Mouse (Mus musculus): ENCODE results near the gene Tmod1. TPM values are rescaled to one million over a fixed set of nuclear protein-coding genes. Genes with fewer than 3 reads are reported as not detected.

Tmod1 gene
- total RNA-seq, 2 experiments from 2014 or later = 45.8 to 48.9 TPM

DNA sequence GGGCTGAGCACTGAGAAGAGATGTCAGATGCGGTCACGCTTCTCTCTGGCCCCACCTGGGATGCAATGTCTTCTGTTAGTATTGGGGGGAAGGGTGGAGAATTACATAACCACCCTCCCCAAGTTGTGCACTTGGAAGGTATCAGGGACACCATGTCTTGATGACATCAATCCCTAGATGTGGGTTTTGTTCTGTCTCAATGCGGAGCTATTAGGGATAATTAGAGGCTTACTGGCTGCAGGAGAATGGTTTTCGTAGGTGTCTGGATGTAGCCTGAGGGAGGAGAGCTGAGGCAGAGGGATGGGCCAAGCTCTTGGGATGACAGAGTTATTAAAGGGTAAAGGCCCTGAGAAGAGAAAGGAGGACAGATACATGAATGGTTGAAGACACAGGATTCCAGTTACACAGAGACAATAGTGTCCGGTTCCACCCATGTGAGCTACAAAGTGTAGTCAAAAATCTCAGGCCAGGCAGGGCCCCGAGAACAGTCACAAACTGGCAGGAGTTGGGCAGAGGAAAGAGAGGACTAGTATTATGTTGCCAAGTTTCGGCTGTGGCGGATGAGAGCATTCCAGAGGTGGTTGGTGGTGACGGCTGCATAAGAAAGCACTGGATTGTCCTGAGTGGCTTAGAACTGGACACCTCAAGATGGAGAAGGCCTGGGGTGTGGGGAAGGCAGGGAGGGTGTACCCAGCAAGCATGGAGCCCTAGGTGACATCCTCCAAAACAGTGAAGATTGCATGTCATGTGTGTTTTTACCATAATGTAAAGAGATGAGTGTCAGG is 14.8 kb downstream of the Tmod1 start:
- no peak for DNase-seq (ENCODE audit: low spot score in 2 of 2)

DNA sequence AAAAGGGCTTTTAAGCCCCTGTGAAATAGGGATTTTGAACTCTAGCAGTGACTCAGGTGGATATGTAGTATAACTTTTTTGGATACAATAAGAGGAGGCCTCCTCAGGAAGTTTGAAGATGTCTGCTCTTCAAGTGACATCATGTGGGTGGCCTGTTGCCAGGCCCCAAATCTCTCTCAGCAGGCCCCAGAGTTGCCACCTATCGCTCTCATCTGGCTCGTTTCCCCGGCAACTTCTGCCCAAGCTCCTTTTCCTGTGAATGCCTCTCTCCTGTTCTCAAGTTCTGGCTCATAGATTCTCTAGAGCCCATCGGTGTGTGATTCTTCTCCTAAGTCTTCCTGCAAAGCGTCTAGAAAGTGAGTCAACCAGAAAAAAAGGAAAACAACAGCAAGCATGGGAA is 17.4 kb downstream of the Tmod1 start:
- no peak for DNase-seq (ENCODE audit: low spot score in 2 of 2)

DNA sequence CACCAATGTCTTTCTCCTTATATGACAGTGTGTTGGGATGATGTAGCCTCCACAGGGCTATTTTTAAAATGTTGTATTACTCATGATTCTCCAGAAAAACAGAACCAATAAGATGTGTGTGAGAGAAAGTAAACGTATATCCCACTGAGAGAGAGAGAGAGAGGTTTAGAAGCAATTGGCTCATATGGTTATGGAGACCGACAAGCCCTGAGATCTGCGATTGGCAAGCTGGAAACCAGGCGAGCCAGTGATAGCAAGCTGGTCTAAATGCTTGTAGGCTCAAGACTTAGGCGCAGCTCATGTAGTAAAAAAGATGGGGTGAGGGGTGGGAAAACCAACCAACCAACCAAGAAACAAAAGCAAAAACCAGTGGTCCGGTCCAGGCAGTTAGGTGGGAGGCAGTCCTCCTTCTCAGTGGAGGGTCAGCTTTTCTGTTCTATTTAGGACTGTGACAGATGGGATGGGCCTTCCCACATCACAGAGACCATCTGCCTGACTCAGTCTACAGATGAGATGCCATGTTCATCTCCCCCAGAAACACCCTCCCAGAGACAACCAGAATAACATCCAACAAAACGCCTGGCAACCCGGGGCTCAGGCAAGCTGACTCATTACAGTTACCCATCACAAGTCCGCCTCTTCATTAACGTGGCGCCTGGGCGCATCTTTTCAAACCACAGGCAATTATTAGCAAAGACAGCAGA is 22.7 kb downstream of the Tmod1 start:
- DNase-seq (ENCODE audit: low spot score in 2 of 2) = peak; percentile 76 to 90

DNA sequence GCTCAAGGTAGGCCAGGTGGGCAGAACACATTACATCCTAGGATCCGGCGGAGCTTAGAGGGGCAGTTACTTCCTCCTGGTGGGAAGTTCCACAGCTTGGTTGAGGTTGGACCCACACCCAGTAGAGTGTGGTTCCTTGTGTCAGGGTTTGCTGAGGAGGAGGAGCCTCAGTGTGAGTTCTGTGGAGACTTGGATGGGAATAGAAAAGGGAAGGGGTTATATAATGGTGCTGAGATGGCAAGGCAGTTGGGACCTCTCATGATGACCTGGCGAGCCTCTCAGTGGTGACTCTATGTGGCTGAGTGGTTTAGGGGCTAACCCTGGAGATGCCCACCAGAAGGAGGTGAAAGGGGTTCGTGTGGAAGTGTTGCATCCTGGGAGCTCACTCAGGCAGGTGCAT is 25.1 kb downstream of the Tmod1 start:
- DNase-seq (ENCODE audit: low spot score in 2 of 2) = no peak

DNA sequence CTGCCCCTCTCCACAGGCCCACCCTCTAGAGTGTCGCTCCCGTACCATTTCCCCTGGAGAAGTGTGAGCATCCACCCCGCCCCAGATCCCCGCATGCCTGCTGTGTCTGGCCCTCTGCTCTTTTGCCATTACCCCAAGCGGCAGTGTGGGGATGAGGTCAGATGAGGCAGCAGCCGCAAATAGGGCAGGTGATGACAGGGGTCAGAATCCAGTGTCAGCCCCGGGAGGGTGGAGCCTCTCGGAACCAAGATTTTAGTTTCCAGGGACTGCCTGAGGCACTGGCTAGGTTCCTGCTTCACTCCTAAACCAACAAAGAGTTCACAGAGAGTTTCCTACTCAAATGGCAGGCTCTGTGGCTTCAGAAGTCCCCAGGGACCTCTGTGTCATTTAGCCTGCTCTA is 25.5 kb downstream of the Tmod1 start:
- DNase-seq (ENCODE audit: low spot score in 2 of 2) = no peak

DNA sequence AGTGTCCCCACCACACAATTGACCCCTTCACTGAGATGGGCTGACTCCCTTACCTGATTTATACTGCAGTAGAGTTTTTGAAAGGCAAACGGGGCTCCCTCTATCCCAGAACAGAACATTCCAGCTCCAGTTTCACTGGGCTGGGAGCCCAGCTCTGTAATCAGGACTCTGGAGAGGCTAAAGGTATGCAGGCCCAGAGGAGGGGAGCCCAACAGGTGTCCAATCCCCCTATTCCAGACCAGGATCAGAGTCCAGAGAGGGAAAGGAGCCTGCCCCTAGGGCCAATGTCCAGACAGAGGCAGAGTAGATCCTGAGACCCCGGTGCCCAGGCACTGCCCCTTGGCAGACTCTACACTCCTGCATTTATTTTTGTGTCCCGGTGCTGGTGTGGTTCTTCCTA is 26.2 kb downstream of the Tmod1 start:
- no peak for DNase-seq (ENCODE audit: low spot score in 2 of 2)

DNA sequence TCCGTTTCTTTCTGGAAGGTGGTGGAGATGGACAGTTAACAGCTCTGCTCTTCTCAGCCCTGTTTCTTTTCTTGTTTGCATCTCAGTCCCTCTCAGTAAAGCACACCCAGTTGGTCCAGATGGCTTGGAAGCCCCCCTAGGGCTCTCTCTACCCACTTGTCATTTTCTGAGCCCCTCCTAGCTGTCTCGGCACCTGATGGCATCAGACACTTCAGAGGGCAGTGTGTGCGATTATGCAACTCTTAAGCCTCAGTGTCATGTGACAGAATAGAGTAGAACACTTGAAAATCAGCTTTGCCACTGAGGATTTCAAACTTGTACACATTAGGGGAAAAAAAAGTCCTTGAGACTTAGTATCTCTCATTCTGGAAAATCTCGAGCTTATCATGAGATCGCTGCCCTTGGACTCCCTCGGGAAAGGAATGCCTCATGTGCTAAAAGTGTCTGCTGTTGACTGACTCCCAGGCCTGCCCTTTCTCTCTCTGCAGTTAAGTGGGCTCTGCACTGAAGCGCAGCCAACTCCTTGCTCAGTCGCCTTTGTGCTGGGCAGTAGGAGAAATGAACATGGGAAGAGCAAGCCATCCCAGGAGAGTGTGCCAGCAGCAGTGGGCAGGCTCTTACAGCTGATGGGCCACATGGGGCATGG is 27.1 kb downstream of the Tmod1 start:
- DNase-seq (ENCODE audit: low spot score in 2 of 2) = no peak

DNA sequence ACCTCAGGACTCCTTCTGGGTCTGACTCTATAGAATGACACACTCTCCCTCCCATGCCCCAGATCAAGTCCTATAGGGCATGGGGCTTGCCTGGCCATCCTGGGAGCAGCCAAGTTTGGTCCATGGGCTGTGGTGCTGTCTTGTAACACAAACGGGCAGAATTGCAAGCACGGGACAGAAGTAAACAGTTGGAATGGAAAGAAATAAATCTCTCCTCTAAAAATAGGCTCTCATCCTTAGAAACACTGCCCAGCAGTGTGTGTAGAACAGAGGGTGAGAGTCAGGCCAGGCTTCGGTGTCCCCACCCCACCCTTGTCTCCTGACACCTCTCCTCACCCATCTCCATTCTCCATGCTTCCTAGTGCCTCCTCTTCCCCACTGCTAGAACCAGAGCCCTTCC is 29.3 kb downstream of the Tmod1 start:
- no peak for DNase-seq (ENCODE audit: low spot score in 2 of 2)

DNA sequence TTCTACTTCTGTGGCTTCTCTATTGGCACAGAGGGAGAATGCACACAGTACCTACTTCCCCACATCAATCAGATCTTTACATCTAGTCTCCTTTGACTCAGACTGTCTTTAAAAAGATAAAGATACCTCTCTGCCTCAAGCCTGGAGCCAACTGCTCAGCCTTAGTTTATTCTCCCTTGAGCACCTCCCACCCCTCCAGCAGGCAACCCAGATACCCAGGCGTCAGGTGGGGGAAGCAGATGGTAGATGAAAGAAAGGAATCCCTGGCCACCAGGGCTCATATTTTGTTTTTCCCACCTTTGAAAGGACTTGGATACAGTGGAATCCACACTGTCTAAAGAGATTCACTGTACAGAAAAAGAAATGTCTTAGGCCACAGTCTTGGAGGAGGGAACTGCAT is 29.8 kb downstream of the Tmod1 start:
- DNase-seq (ENCODE audit: low spot score in 2 of 2) = peak; percentile 41 to 65

DNA sequence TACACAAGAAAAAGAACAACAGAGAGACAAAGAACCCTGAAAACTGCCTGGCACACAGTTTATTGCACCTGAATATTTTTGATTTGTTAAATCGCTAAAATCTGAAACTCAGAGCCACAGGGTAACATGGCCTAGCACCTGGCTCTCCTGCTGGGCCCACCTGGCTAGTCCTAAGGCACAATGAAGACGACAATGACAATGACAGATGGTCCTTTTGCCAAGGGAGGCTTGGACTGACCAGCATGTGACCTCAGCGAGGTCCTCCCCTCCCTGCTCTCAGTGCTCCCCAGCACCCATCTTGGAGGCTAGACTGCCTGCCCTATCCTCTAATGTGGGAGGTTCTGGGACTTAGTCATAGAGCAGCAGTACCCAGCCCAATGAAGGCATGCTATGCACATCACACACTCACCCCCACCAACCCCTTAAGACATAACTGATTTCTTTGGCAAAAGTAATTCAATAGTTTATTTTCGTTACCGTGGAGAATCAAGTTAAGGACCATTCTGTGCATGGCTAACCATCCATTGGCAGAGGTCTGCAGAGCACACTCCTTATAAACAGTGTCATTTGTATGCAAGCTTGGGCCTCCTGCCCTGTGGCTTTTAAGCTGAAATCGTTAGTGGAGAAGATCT is 31.2 kb downstream of the Tmod1 start:
- no peak for DNase-seq (ENCODE audit: low spot score in 2 of 2)

DNA sequence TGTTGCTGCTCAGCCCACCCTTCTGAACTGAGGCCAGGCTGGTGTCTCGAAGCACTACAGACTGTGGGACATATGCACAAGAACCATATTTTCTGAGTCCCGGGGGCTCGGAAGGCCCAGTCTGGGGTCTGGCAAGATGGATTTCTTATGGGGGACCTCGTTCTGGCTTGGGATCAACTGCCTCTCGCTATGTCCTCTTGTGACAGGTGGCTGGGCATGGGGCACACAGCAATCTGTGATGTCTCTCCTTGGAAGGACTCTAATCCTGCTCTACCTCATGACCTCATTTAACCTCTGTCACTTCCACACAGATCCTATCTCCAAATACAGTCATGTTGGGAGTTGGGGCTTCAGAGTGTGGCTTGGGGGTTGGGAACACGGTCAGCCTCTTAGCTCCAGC is 33.9 kb downstream of the Tmod1 start:
- no peak for DNase-seq (ENCODE audit: low spot score in 2 of 2)

DNA sequence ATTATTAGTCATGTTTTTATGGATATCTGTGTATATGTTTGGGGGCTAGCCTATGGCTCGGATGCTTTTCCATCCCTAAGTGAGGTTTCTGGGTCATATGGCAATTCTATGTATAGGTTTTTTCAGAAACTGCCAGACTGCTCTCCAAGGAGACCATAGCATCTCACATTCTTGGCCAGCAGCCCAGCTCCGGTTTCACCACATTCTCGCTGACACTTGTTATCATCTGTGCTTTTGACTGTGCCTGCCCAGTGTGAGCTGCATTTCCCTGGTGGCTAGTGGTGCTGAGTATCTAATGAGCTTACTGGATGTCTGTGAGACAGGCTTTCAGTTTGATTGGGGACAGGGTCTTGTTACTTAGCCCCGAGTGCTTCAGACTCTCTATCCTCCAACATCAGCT is 35.0 kb downstream of the Tmod1 start:
- peak; percentile 62 to 69 for DNase-seq (ENCODE audit: low spot score in 2 of 2)

DNA sequence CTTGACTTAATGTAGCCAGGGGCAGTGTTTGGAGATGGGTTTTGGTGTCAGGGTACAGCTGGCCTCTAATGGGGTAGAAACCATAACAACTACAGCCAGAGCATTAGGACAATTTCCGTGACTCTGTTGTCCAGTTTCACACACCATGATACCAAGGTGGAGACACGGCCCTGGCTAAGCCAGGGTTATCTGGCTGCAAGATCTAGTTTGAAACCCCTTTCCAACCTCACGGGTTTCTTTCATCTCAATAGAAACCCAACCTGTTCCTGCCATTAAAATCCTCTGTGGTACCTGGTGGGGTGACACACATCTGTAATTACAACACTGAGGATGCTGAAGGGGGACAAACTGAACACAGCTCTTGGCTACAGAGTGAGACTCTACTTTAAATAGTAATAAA is 36.9 kb downstream of the Tmod1 start:
- DNase-seq (ENCODE audit: low spot score in 2 of 2) = no peak

DNA sequence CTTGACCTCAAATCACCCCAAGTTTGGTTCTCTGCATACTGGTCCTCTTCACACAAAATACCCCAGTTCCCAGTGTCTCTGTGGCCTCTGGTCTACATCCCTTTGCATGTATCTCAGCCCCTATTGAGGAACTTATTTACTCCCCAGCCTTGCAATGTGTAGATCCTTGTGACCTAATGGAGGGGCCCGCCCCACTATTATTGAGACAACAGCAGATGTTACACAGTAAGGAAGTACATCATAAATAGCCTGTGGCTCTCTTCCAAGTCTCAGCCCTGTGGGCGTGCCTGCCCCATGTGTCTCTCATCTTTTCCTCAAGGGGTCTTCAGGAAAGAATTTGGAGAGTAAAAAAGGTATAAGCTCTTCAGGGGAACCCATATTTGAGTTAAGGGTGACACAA is 38.2 kb downstream of the Tmod1 start:
- no peak for DNase-seq (ENCODE audit: low spot score in 2 of 2)

DNA sequence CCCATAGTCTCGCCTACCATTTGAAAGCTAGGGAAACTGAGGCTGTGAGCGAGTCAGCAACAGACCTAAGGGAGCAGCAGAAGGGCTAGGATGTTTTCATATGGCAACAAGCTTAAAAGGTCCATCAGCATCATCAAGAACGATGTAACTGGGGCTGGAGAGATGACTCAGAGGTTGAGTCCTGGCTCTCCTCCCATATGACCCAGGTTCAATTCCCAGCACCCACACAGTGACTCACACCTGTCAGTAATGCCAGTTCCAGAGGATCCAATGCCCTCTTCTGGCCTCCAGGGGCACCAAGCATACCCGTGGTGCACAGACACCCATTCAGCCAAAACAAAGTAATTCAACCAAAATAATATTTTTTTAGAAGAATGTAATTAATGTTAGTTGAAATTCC is 41.5 kb downstream of the Tmod1 start:
- no peak for DNase-seq (ENCODE audit: low spot score in 2 of 2)

DNA sequence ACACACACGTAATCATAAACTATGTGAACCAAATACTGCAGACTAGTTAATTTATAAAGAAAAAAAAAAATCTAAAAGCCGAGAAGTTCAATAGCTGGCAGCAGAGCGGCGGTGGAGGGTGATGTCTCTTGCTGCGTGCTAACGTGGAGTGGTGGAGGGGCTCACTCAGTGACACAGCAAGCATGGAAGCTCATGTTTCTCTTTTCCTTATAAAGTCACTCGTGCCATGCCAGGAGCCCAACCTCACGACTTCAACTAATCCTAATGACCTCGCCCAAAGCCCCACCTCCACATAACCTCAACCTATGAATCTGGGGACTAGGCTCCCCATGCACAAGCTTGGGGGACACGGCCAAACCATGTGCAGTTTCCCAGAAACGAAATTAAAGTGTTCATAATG is 43.8 kb downstream of the Tmod1 start:
- DNase-seq (ENCODE audit: low spot score in 2 of 2) = no peak

DNA sequence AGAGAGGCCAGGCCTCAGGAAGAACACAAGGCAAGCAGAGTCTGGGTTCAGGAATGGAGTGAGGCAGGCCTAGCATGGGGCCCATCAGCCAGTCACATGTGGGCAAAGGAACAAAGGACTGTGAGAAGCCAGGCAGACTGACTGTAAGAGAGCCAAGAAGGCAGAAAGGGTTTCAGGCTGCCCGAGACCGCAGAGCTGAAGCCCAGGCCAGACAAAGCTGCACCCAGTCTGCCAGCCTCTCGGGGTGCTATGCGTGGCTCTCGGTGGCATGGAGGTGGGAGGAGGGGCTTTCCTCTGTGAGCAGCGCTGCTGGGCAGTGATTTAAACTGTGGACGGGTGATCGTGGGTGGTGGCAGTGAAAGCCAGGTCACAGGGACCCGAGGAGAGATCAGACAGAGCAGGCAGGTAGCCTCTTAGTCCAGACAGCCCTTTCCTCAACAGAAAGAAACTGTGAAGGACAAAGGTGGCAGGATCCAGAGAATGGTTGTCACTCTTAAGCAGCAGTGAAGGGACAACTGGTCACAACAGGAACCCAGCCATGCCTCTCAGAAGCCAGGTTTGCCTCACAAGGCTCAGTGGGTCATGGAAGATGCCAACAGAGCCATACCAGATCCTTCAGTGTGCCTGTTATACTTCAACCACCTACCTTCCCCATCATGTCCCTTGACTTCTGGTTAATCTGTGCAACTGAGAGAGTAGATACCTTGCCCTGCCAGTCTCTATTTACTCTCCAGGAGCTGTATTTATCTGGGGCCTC is 45.9 kb downstream of the Tmod1 start:
- DNase-seq (ENCODE audit: low spot score in 2 of 2) = no peak

DNA sequence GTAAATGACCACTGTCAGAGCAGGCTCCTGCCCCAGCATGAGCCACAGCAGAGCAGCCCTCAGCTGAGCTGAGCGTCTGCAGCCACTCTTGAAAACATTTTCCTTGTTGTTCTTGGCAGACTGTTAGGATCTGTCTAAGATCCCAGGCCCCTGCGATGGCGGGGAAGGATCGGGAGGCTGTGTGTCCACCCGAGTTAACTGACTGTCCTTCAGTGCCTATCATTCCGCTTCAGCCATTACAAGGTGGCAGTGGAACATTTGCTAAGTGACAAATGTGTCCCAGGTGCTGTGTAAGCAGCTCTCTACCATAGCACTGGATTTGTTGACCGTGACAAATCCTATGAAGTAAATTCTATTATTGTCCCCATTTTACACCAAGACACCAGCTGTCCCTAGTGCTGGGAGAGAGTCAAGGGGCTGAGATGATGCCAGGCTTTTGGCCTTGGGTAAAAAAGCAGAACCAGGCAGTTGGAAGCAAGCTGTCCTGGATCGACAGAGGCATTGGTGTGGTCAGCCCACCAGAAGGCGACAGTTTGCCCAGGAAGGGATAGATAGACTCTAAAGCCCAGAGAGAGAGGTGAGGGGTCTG is 46.6 kb downstream of the Tmod1 start:
- no peak for DNase-seq (ENCODE audit: low spot score in 2 of 2)

DNA sequence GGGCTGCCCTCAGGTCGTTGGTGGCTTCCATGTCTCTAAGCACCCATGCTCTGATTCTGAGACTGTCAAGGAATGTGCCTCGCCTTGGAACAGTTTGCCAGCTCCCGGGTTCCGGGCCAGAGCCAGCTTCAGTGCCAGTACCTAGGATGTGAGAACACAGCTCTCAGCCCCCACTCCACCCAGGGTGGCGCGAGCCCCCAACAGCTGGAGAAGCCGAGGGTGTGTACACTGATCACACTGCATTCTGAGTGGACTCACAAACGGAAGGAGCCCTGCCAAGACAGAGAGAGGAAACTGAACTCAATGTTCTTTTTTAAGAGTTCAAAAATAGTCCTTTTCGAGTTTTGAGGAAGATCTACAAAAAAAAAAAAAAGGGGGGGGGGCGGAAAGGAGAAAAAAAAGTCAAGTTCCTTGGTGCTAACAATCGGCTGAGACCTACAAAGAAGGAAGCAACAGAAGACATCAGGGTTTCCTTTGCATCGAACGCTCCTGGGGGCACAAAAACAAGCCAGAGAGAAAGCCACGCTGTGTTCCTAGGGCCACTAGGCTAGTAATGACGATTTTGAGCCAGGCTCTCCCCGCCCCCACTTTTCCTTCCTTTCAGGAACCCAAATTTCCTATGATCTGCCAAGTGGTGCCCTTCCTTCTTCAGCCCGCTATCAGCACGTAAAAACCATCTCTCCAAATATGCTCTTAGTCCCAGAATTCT is 48.1 kb downstream of the Tmod1 start:
- DNase-seq (ENCODE audit: low spot score in 2 of 2) = peak; percentile 71 to 76

DNA sequence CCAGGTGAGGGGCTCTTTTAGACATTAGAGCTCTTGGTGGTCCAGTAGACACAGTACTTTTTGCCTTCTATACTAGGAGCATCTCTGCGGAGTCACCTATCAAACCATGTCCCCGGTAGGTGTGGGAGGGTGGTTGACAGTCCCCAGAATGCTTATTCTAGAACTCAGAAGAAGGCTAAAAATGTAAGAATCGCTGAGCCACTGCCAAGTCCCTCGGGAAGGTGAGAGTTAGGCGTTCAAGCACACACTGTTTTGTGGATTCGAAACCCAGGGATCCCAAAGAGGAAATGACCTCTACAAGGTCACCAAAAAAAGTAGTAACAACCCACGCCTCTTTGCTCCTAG is 48.7 kb downstream of the Tmod1 start:
- peak; percentile 72 to 77 for DNase-seq (ENCODE audit: low spot score in 2 of 2)
